Mouse (Mus musculus): Measurements from ENCODE around the gene Gm9639.

DNA sequence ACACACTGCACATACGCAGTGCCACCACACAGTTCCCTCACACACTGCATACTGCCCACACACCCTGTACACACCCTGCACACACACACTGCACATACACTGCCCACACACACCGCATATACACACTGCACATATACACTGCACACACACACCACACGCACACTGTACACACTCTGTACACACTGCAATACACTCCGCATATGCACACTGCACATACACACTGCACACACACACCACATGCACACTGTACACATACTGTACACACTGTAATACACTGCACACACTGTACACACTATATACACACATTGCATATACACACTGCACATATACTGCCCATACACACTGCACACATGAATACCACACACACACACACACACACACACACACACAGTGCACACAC, 23.6 kb upstream of the Gm9639 start:
- TF ChIP-seq CTCF (IDR thresholded peaks at IDR 0.05; ENCODE audit: borderline replicate concordance, extremely low read depth, insufficient read depth, insufficient read length) (no peak), POLR2A (IDR thresholded peaks at IDR 0.05; ENCODE audit: borderline replicate concordance, extremely low read depth, insufficient read depth, insufficient read length, poor library complexity, severe bottlenecking) (no peak)

All from brain, embryonic 14.5 days (tissue).